Mouse (Mus musculus) gastrocnemius, adult 8-10 months (tissue): ENCODE data around the gene Apoa2. TPM values are rescaled to one million over a fixed set of nuclear protein-coding genes. Genes with fewer than 3 reads are reported as not detected.
"Not testable (repeated sequence)": the region's sequence is repeated elsewhere in the genome, so short reads cannot be mapped to it uniquely, and the experiment has no call there.

ENCODE experiments used
- DNase-seq, 2 experiments: peaks; one replicate each; pipeline ENCODE4 v3.0.0; 2022; ENCODE audit warnings: low spot score in 2 of 2
- total RNA-seq, 4 experiments: library from RNA; stranded (reverse); gene quantifications; 2 replicates each; pipeline ENCODE4 v1.2.4; 2022

Gene Apoa2
- total RNA-seq, 4 experiments from 2014 or later, result 1.5 to 6.1 TPM; not detected in 2

DNA sequence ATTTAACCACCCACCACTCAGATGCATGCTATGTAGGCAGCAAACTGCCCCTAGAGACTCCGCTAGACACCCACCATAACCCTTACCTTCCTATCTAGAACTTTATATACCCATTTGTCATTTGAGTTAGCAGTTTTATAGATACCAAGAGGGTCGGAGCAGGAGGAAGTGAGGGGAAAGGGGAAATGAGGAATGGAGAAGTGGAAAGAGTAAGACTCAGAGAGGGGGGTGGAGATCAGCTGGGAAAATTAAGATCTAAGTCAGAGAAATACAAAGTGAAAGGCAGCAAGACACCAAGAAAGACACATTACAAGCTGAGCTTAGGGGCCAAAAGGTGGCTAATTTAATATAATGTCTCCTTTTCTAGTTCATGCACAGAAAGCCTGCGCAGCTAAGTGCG is 9.7 kb downstream of the Apoa2 start:
- no peak for DNase-seq

DNA sequence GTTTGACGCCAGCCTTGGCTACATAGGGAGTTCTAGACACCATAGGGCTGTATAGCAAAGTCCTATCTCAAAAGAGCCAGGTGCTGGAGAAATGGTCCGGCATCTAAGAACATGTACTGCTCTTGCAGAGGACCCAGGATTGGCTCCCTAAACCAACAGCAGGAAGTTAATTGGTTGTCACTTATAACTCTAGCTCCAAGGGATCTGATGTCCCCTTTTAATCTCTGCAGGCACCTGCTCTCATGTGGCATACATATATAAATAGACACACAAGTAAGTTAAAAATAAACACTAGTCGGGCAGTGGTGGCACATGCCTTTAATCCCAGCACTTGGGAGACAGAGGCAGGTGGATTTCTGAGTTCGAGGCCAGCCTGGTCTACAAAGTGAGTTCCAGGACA is 10.9 kb downstream of the Apoa2 start:
- no peak for DNase-seq

DNA sequence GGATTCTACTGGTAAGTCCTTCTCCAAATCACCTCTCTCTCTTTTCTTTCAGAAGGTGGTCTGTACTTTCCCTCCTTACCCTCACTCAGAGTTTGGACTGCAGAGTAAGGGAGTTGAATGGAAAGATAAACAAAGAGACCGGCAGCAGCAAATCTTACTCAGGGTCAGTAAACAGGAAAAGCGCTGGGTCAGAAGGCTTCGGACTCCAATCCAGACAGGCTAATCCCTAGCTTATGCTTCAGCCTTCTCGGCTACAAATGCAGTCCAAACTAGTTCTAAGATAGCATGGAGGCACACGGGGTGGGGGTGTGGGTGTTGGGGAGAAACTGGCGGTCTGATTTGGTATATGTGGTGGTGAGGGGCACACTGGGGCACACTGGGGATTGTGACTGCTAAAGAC is 12.6 kb downstream of the Apoa2 start:
- DNase-seq, result no peak

DNA sequence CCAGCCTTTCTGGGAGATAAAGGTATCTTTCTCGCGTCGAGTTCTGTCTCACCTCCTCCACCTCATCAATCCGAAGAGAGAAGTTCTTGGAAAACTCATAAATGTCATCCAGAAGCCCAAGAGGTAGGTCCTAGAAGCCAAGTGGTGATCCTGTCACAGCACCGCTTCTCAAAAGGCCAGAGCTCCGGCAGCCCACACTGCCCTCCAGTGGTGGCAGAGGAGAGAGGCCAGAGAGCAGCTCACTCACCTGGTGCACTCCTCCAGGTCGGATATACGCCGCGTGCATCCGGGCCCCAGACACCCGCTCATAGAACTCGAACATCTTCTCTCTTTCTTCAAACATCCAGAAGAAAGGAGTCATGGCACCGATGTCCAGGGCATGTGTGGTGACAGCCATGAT is 13.6 kb downstream of the Apoa2 start:
- peak; percentile 57 to 58 for DNase-seq

DNA sequence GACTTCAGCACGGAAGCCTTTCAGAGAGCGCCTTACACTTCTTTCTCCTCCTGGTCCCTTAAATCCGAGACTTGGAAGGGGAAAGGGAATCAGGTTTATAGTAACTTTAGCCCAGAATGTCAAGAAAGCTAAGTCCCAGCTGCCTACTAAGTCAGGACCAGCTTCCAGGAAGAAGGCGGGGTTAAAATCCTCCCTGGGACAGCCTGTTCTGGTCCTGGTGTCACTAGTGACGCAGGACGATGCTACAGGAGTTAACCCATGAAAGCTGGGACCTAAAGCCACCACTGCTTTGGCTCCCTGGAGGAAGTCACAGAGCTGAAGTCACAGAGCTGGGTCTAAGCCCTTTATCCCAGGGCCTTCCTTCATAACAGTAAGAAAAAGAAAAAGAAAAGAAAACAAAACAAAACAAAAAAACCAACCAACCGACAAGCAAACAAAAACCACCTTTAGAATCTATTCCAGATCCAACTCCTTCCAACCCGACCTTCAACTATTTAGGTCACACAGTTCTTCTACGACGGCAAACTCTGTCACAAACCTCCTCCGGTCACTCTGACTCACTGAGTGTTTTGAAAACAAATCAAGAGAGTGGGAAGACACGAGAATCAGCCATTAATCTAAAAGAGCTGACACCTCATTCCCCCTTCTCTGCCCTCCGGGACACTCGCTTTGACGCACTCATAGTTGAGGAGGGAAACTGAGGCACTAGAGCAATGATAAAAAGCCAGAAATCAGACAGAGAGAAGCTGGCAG is 15.3 kb downstream of the Apoa2 start:
- DNase-seq, result peak; percentile 60 to 66

DNA sequence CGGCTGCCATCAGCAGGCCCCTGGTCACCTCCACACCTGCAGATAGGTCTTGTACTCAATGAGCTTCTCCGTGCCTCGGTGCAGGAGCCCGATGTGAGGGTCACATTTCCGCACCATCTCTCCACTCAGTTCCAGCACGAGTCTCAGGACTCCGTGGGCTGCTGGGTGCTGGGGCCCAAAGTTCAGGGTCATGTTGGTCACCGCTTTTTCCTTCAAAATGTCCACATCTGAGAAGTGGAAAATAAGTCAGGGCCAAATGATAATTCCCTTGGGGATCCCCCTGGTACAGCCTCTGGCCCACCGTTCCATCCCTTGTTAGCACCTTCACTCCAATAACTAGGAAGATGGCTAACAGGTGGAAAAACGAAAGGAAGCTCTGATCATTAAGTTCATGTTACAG is 16.1 kb downstream of the Apoa2 start:
- no peak for DNase-seq

DNA sequence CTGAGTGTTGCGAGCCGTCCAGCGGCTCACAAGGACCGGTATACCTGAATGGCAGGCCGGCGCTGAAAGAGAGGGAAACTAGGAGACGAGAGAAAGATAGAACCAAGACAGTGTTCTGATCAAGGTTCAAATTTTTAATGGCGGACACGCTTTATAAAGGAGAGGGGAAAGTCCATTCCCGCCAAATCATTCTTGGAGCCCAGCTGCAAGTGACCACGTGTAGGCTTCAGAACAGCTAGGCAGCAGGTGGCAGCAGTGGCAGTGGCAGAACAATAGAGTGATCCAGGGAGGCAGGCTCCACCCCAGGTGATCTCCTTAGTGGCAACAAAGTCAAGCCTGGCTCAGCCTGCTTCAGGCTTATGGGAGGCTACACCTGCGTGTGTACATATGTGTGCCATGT is 17.1 kb downstream of the Apoa2 start:
- not testable (repeated sequence) for DNase-seq

DNA sequence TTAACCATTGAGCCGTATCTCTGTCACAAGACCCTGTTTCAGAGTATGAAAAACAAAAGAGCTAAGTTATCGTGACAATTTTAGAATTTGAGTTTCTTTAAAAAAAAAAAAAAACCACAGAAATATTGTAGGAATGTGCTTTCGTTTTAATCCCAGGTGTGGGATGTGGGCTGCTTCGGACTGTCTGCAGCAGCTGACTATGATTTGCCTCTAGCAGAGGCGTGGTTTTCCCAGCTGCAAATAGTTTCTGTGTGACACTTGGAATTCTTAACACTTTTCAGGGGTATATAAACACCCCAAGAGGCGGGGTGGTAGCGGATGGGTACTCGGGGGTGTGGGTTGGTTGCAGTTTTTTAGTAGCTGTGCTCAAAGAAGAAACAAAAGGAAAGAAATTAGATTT is 20.5 kb downstream of the Apoa2 start:
- no peak for DNase-seq

DNA sequence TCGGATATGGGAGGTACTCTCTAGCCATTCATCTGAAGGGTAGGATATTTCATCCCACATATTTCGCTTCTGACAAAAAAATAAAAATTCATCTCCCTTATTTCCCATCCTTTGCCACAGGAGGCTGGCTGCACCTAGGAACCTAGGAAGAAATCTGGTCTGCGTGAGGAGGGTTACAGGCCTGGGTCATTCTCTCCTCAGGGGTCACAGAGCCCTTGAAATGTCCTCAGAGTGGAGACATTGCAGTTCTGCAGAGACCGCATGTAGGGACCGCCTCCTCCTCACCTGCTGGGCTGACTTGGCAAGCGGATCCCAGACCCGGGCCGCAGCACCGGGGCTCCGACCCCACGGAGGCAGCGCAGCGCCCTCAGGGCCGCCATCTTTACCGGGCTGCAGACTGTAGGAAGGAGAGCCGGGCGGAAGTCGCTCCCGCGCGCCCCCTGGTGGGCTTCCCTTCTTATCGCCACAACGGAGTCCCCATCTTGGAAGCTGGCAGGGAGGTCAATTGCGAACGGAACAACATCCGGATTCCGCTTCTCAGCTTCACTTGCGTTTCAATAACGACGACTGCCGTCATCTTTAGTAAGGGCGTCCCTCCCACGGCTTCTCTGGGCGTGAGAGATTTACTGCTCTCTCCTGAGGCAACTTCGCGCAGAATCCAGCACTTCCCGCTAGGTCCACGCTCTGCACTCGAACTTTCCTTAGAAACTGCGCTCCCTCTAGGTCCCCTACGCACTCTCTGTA is 22.0 kb downstream of the Apoa2 start:
- peak; percentile 95 for DNase-seq

DNA sequence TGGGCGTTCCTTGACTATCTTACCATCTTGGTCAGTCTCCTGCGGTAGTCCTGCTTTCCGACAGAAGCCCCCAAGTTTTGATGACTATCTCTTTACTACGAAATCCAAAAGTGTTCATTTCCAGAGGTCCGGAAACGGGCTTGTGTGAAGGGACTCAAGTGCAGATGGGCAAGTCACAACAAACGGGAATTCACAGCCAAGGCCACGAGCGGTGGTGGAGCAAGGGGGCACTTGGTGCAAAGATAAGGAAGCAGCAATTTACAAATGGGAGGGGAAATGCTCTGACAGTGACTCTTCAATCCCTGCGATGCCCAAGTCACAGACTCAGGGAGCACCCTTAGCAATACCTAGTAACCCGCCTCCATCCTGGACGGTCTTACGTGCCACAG is 22.6 kb downstream of the Apoa2 start:
- DNase-seq, result no peak

DNA sequence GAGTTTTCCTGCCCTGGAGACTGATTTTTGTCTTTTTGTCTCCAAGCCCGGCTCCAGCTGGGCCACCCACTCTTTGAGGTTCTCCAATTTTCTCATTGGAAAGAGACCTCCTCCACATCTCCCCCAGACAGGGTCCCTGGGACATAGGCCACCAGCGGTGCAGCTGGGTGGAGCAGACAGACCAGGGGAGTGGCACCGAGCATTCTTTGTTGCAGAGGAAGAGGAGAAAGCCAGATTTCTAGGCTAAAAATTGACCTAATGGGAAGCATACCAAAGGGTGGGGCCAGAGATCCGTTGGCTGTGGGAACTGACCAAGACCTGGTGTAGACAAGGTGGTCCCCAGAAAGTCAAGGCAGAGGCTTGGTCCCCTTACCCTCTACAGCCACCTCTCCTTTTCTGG is 23.1 kb downstream of the Apoa2 start:
- DNase-seq, result no peak

DNA sequence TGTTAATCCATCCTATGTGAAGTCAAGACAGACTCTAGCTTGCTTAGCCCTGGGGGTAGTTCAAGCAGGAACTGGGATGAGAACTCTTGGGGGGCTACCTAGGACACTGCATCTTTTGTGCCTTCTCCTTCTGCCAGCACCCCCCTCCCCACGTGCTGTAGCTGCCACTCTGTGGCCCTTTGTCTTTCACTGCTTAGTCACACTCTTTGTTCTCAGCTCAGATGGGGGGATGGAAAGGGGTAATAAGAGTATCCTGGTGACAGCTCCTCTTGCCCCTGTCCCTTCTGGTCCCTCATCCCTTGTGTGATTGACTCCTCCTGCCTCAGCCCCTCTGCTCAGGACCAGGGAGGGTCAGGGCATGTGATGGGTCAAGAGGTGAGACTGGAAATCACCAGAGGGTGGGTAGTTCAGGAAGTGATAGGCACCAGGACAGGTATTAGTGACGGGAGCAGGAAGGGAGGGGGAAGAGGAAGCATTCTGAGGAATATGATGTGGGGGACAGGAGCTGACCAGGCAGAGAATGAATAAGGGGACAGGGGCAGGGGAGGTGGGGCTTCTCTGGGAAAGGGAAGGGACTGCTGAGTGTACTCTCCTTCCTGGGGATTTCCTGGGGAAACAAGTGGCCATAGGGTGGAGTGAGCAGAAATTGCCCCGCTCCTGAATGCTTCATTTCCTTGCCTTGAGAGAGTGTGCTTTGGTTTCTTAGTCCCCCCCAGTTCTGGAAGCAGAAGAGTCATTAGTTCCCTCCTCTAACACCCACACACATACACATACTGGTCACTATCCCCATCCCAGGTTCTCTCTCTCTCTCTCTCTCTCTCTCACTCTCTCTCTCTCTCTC is 23.8 kb downstream of the Apoa2 start:
- DNase-seq, result no peak

DNA sequence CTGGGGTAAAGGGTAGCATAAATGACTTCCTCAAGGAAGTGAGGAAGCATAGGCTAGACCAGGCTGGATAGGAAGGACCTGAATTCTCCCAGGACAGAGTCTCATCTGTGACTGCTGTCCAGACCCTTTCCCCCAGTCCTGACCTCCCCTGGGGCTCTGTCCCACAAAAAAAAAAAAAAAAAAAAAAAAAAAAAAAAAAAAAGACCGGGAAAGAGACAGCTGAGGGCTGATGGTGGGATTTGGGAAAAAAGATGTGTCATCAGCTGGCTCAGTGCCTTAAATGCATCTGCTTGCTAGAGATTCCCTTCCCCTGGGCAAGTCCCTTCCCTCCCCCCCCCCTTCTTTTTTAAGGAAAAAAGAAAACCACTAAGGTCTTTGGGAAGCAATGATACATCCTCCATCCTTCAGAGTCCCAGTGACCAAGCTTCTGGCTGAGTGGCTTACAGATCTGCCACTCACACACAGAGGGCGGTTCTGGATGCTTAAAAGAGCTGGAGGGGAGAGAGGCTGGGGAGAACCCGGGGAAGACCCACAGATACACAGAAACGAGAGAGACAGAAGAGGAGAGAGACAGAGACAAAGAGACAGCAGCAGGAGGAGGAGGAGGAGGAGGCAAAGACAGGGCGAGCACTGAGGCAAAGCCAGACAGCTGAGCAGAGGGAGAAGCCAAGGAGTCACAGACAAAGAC is 25.2 kb downstream of the Apoa2 start, which contains the start of gene Adamts4:
Adamts4 (plus strand) TSS at position 509 of the 688 bp plus-strand sequence.
- DNase-seq, result no peak

DNA sequence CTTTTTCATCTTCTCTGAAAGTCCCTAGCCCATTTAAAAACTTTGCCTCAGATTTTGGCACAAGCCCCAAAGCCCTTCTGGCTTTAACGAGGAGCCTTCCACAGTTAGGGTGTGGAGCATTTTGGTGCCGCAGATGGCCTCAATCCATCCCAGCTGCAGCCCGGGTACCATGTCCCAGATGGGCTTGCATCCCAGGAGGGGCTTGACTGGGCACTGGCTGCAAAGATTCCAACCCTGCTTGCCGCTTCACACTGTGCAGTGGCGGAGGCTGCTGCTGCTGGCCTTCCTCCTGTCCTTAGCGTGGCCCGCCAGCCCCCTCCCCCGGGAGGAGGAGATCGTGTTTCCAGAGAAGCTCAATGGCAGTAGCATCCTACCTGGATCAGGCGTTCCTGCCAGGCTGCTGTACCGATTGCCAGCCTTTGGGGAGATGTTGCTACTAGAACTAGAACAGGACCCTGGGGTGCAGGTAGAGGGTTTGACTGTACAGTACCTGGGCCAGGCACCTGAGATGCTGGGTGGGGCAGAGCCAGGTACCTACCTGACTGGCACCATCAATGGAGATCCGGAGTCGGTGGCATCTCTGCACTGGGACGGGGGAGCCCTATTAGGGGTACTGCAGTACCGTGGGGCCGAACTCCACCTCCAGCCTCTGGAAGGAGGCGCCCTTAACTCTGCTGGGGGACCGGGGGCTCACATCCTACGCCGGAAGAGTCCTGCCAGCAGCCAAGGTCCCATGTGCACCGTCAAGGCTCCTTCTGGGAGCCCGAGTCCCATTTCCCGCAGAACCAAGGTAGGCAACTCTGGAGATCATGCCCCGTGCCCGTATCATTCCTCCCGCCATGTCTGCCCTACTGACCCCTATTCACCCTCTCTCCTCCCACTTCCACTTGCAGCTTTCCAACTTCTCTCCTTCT is 26.1 kb downstream of the Apoa2 start, which contains the start of gene Ndufs2:
Ndufs2 (minus strand) TSS at position 709 of the 914 bp plus-strand sequence.
- no peak for DNase-seq

DNA sequence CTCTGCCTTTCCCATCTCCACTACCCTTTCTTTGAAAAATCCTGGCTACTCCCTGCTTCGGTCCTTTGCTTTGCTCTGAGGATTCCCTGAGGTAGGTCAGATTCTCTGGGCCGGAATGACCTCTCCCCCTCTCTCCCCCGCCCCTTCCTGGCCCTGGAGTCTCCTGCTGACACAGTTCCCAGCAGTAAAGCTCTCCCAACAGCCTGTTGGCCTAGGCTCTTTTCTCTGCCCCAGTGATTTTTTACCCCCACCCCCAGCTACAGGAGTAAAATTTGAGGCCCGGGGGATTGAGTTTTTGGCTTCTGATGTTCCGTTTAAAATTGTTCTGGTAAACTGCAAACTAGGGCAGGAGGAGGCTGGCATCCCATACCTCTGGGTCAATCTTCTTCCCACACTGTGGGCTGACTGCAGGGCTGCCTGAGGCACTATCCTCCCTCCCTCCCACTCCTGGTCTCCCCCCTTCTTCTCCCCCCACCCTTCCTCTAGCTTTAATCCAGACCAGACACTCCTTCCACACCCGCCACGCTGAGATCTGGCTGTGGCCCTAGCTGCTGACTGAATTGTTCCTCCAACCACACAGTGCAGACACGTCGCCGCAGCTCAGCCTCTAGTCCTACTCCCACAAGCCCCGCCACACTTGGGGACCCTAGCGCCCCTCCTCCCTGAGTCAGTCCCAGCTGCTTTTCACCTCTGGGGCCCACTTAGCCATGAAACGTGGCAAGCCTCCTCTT is 26.9 kb downstream of the Apoa2 start:
- DNase-seq, result no peak

DNA sequence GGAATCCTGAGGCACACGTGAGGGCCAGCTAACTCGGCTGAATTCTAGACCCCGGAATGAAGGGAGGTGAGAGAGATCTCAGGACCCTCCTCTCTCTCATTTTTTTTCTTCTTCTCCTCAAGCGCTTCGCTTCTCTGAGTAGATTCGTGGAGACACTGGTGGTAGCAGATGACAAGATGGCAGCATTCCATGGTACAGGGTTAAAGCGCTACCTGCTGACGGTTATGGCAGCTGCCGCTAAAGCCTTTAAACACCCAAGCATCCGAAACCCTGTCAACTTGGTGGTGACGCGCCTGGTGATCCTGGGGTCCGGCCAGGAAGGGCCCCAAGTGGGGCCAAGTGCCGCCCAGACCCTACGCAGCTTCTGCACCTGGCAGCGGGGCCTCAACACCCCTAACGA is 27.6 kb downstream of the Apoa2 start:
- no peak for DNase-seq

DNA sequence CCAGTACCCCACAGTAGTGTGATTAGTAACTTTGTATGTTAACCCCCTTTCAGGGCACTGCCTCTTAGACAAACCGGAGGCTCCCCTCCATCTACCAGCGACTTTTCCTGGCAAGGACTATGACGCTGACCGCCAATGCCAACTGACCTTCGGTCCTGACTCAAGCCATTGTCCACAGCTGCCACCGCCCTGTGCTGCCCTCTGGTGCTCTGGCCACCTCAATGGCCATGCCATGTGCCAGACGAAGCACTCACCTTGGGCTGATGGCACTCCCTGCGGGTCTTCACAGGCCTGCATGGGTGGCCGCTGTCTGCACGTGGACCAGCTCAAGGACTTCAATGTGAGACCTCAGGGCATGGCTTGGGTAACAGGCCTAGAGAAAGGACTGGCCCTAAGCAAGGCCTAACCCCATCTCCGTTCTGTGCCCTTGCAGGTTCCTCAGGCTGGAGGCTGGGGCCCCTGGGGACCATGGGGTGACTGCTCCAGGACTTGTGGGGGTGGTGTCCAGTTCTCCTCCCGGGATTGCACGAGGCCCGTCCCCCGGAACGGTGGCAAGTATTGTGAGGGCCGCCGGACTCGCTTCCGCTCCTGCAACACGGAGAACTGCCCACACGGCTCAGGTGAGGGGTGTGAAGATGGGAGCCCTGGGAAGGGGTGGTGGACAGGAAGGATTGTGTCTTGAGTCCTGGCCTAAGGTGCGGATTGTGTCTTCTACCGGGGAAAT is 31.4 kb downstream of the Apoa2 start:
- no peak for DNase-seq

DNA sequence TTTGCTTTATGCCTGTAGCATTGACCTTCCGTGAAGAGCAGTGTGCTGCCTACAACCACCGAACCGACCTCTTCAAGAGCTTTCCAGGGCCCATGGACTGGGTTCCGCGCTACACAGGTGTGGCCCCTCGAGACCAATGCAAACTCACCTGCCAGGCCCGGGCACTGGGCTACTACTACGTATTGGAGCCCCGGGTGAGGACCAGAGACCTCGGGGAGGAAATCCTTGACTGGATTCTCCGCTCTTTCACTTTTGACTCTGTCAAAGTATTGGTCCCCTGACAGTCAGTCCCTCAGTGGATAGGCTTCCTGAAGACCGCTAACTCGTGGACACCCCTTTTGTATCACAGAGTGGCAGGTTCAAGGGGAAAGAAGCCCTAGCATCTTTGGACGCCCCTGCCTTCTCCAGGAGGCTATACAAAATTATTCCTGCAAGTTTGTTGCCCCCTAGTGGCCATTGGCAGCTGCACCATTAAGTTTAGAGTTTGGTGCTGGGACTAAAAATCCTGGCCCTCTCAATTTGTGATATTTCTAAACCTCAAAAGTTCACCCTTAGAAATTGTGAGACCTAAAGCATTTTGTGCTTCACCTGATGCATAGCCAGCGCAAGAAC is 32.2 kb downstream of the Apoa2 start:
- peak; percentile 40 to 50 for DNase-seq
